Mouse (Mus musculus) testis, adult 2 months (tissue): ENCODE data around the gene Nav2.

Experiments
- CTCF ChIP-seq: fragments of 200-500 bp; IDR thresholded peaks from 2 replicates; pipeline ENCODE4 v1.5.1; 2012; ENCODE audit warnings: low read depth, mild to moderate bottlenecking, inconsistent platforms, low read length, moderate library complexity; ENCODE audit not compliant: control insufficient read depth, insufficient read depth, insufficient replicate concordance
- POLR2A ChIP-seq: fragments of 200-500 bp; IDR thresholded peaks from 2 replicates; pipeline ENCODE4 v1.6.1; 2012; ENCODE audit warnings: low read depth, mild to moderate bottlenecking, inconsistent platforms, low read length, moderate library complexity; ENCODE audit not compliant: control insufficient read depth

- no peak for TF ChIP-seq CTCF
- TF ChIP-seq POLR2A = no peak
Measured at GRCm38 (mm10) chr7:49082585-49083165, 174.2 kb downstream of the Nav2 start.
